Mouse (Mus musculus) embryonic facial prominence, embryonic 10.5 days (tissue): Measurements from ENCODE around the gene Agbl1. TPM values are rescaled to one million over a fixed set of nuclear protein-coding genes. Genes with fewer than 3 reads are reported as not detected.
A peak's percentile ranks its signal among the peaks of the same experiment; 100 is the strongest.

Experiments used
- DNase-seq: peaks from one replicate; pipeline ENCODE4 v3.0.0-alpha.2; 2017; ENCODE audit warnings: low spot score
- H3K27ac ChIP-seq: fragments of 300-500 bp; sonication (generic); replicated peaks from 2 replicates; pipeline ENCODE4 v1.5.1; 2016; ENCODE audit warnings: mild to moderate bottlenecking
- H3K27me3 ChIP-seq: fragments of 300-500 bp; sonication (generic); replicated peaks from 2 replicates; pipeline ENCODE4 v1.6.1; 2016; ENCODE audit warnings: low read depth, mild to moderate bottlenecking; ENCODE audit not compliant: poor library complexity, severe bottlenecking
- H3K36me3 ChIP-seq: fragments of 300-500 bp; sonication (generic); replicated peaks from 2 replicates; pipeline ENCODE4 v1.6.1; 2016; ENCODE audit warnings: mild to moderate bottlenecking, moderate library complexity
- H3K4me1 ChIP-seq: fragments of 300-500 bp; sonication (generic); 2 replicates; pipeline ENCODE4 v1.6.1; 2016
- H3K4me3 ChIP-seq: fragments of 300-500 bp; sonication (generic); 2 replicates; pipeline ENCODE4 v1.5.1; 2016; ENCODE audit warnings: mild to moderate bottlenecking, moderate library complexity
- H3K9me3 ChIP-seq: fragments of 300-500 bp; sonication (generic); 2 replicates; pipeline ENCODE4 v1.6.1; 2016; ENCODE audit warnings: mild to moderate bottlenecking
- WGBS: fragments of 180-500 bp; shearing (Covaris S2); methylation state at CpG from one replicate; pipeline ENCODE4 v1.1.7; 2016; 5-methylcytosine and 5-hydroxymethylcytosine counted together
- polyA plus RNA-seq: library from polyadenylated mRNA; unstranded; fragments of >200 nt; fragmentation: Nextera tagmentation; extraction: Ambion mirVana; gene quantifications from 2 replicates; pipeline ENCODE4 v1.2.1, GENCODE M21; 2016

Agbl1 gene
- polyA plus RNA-seq, 1 experiment from 2014 or later, result not detected

DNA sequence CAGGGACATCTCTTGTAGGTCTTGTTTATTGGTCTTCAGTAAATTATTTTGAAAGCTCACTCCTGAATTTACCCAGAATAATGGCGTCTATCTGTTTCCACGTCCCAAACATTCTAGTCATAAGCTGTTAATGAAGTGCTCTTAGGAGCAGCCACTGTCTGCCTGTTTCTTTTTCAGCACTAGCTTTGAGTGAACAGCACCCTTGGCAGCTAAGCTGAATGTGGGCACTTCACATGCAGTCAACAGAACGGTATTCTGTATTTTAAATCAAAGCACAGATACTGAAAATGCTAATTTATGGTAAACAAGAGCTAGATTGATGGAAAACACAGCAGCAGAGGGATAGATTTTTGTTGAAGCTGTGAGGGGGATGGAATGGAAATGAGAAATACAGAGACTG, 294.6 kb downstream of the Agbl1 start:
- peak; percentile 19 for DNase-seq
- no peaks in the 10 kb centered on the region for H3K36me3 ChIP-seq
- no peak overlapping the region for H3K4me3 ChIP-seq
- H3K4me1 ChIP-seq, result no peaks in the 10 kb centered on the region
- no peaks in the 10 kb centered on the region for H3K27me3 ChIP-seq
- H3K27ac ChIP-seq, result no peak overlapping the region
- H3K9me3 ChIP-seq, result no peaks in the 10 kb centered on the region
- 48% methylated on average over 3 of the region's 3 CpGs for WGBS

DNA sequence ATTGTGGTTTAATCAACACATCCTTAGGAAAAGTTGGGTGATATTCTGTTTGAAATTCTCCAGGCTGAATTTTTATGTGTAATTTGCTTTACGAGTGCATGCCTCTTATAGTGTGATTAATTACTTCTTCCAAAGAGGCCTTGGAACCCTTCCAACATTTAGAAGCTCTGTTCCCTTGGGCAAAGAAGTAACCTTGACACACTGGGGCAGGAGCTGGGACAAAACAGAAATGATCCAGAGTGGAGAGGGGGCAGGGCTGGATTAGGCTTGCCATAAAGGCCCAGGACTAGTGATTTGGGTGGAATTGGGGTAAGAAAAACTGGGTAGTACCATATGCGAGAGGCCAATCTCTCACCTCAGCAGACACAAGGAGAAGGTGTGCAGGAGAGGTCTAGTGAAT, 316.8 kb downstream of the Agbl1 start:
- DNase-seq, result no peak
- Histone ChIP-seq H3K27me3 (no peaks in the 10 kb centered on the region), H3K9me3 (no peaks in the 10 kb centered on the region), H3K4me3 (no peak overlapping the region), H3K27ac (no peak overlapping the region), H3K4me1 (peaks cover 6% of the 10 kb centered on the region), H3K36me3 (no peaks in the 10 kb centered on the region)
- WGBS, result 73% methylated on average over 2 of the region's 2 CpGs

DNA sequence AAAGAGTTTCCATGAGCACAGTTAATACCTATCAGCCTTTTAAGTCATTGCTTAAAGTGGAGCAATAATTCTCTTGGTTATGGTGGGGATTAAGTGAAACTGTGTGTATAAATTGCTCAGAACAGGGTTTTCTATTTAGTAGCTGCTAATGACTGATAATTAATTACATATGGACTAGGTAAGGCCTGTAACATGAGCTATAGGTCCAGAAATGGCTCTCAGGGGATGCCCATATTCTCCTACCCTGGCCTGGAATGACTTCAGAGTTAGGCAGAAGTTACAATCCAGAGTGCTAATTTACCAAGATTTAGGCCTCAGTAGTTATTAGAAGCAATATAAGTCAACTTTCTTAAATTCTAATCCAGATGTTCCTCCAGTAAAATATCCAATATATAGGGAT, 317.6 kb downstream of the Agbl1 start:
- Histone ChIP-seq H3K9me3 (no peaks in the 10 kb centered on the region), H3K4me3 (no peak overlapping the region), H3K27ac (no peak overlapping the region), H3K36me3 (no peaks in the 10 kb centered on the region), H3K4me1 (peaks cover 6% of the 10 kb centered on the region), H3K27me3 (no peaks in the 10 kb centered on the region)
- no peak for DNase-seq

DNA sequence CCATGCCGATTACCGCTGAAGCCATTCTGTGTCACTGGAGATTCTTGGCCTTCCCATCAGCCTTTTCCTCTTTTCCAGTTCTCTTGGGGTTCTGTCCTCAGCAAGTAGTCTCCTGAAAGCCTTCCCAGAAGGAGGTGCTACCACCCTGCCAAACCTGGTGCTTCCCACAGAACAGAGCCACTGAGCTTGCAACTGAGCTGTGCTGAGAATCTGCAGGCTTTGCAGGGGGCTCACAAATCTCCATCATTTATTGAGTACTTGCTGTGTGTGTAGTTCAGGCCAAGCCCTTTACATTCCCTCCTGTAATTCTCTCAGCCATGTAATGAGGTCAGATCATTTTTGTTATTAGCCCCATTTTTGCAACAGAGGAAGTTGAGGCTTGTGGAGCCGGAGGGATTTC, 322.2 kb downstream of the Agbl1 start:
- DNase-seq, result no peak
- Histone ChIP-seq H3K36me3 (no peaks in the 10 kb centered on the region), H3K4me1 (peaks cover 2% of the 10 kb centered on the region; the same call in 1 of the 2 replicates), H3K9me3 (no peaks in the 10 kb centered on the region), H3K4me3 (no peak overlapping the region), H3K27me3 (no peaks in the 10 kb centered on the region), H3K27ac (no peak overlapping the region)
- WGBS, result 82% methylated on average over 3 of the region's 3 CpGs

DNA sequence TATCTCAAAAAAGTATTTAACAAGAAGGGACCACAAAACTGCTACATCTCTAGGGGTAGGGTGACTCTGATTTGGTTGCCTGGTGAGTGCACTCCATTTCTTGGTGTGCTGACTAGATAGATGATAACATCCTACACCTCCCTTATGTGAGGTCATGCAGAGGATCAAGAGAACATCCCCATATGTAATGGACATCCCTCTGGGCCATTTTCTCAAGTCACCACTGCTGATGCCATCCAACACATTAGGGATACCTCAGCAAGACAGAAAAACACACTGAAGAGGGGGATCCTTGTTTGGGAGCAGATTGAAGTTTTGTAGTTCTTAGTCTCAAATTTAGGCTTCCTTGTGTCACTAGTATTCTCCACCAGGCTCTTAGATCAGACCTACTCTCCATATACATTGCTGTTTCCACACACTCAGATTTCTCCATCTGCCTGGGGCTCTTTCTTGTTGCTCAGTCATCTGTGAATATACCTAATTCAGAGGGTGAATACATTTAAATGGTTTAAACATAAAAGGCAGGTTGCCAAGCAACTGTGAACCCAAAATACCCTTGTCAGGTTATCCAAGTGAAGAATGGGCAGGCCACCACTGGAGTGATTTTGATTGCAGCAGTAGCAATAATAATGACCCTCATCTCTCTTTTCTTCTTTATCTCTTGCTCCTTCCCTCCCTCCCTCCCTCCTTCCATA, 331.0 kb downstream of the Agbl1 start:
- no peaks in the 10 kb centered on the region for H3K27me3 ChIP-seq
- no peaks in the 10 kb centered on the region for H3K4me1 ChIP-seq
- H3K27ac ChIP-seq, result no peak overlapping the region
- H3K9me3 ChIP-seq, result no peaks in the 10 kb centered on the region
- no peaks in the 10 kb centered on the region for H3K36me3 ChIP-seq
- DNase-seq, result no peak
- H3K4me3 ChIP-seq, result no peak overlapping the region

DNA sequence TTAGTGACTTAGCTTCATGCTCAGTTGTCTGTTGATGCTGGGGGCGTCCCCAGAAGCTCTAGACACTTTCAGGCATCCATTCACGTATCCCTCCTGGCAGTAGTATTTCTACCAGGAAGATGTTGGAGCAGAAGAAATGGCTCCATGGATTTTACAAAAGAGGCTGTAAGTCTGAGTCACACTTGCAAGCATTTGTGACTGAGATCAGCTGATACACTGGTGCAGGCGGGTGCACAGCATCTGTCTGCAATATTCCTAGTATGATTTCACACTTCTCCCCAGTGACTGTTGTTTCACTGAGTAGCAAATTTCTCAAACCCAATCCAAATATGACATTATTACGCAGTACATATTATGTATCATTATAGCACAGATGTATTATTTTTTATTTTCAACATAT, 332.8 kb downstream of the Agbl1 start:
- Histone ChIP-seq H3K36me3 (no peaks in the 10 kb centered on the region), H3K4me1 (no peaks in the 10 kb centered on the region), H3K4me3 (no peak overlapping the region), H3K27ac (no peak overlapping the region), H3K27me3 (no peaks in the 10 kb centered on the region), H3K9me3 (no peaks in the 10 kb centered on the region)
- no peak for DNase-seq
- WGBS, result 87% methylated on average over 4 of the region's 4 CpGs

DNA sequence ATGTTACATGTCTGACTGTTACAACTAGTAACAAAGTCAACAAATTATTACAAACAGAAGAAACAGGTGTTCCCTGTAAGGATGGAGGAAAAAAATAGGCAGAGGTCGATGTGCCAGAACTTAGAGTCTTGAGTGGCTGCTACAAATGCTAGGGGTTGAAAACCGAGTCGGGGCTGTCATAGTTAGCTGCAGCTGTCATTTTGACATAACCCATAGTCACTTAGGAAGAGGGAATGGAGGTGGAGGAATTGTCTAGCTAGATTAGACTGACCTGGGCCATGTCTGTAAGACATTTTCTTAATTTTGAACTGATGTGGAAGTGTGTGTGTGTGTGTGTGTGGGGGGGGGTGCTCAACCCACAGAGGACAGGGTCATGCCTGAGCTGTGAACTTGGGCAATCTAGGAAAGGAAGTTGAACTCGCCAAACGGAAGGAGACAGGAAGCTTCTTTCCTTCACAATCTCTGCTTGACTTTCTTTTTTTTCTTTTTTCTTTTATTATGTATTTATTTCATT, 364.9 kb downstream of the Agbl1 start:
- no peaks in the 10 kb centered on the region for H3K9me3 ChIP-seq

DNA sequence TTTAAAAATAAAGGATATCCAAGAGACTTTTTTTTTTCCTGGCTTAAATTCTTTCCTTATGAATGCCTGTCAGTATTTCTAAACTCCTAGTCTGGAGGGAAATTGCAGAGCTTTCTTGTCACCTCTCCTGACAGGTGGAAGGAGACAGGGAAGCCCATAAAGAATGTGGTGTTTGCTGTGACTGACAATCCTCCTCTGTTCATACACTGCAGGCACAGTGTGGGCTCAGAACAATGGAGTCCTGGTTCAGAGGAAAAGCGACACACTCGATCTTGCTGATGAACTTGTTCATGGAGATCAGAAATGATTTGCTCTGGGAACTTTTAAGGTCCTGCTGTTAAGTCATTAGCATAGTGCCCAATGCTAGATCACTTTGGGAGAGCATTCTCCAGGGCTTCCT, 368.1 kb downstream of the Agbl1 start:
- 41% methylated on average over 2 of the region's 2 CpGs for WGBS

More for the DNA sequence above, 364.9 kb downstream of the Agbl1 start:
- H3K4me1 ChIP-seq, result no peaks in the 10 kb centered on the region
- H3K36me3 ChIP-seq, result no peaks in the 10 kb centered on the region
- DNase-seq, result peak; percentile 37
- no peak overlapping the region for H3K4me3 ChIP-seq
- no peaks in the 10 kb centered on the region for H3K27me3 ChIP-seq
- no peak overlapping the region for H3K27ac ChIP-seq
- 68% methylated on average over 5 of the region's 5 CpGs for WGBS

DNA sequence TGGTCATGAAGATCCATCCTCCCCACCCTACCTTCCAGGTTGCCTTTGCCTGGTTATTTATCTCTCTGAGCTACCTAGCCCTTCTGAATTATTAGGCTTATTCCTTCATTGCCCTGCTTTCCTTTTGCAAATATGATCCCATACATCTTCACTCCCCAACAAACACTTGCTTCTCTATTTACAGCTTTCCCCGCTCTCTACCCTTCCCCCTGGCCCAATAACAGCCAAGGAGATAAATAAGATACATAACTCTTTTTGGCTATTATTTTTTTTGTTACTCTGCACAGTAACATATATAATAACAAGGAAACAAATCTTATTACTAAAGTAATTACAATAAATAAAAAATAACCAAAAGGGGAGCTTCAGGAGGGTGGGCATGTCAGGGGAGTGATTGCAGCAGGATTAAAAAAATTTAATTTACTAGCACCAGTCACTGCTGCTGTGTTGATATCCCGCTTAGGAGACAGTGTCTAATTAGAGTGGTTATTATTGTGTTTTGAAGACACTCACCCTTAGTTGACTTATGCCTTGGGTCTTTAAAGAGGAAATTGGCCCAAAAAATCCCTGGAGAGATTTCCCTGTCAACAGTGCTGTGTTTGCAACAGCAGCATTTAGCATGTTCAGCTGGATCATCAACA, 370.5 kb downstream of the Agbl1 start:
- H3K4me3 ChIP-seq, result no peak overlapping the region
- H3K27me3 ChIP-seq, result no peaks in the 10 kb centered on the region
- 73% methylated on average over 2 of the region's 2 CpGs for WGBS
- H3K27ac ChIP-seq, result no peak overlapping the region
- no peaks in the 10 kb centered on the region for H3K4me1 ChIP-seq
- DNase-seq, result no peak
- no peaks in the 10 kb centered on the region for H3K9me3 ChIP-seq
- H3K36me3 ChIP-seq, result no peaks in the 10 kb centered on the region

More for the DNA sequence above, 368.1 kb downstream of the Agbl1 start:
- no peaks in the 10 kb centered on the region for H3K4me1 ChIP-seq
- H3K27ac ChIP-seq, result no peak overlapping the region
- no peak overlapping the region for H3K4me3 ChIP-seq
- H3K27me3 ChIP-seq, result no peaks in the 10 kb centered on the region
- H3K36me3 ChIP-seq, result no peaks in the 10 kb centered on the region
- no peaks in the 10 kb centered on the region for H3K9me3 ChIP-seq
- DNase-seq, result no peak

DNA sequence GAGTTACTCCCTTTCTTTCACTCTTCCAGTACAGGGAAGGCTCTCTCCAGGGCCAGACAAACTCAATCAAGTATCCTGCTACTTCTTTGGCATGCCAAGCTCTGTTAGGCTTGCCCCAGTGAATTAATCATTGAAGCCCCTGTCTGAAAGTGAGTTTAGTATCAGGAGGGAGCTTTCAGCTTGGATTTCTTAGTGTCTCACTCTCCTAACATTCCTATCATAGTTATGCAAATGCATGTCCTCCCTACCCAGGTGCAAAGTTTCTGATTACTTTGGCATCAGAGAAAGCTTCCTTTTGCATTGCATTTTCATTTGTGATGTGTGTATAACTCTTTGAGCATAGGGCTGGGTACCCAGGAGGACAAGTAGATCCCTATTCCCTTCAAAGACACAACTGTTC, 399.8 kb downstream of the Agbl1 start:
- Histone ChIP-seq H3K27me3 (no peaks in the 10 kb centered on the region), H3K4me3 (no peak overlapping the region), H3K4me1 (no peaks in the 10 kb centered on the region), H3K36me3 (no peaks in the 10 kb centered on the region), H3K27ac (no peak overlapping the region), H3K9me3 (no peaks in the 10 kb centered on the region)
- DNase-seq, result no peak

DNA sequence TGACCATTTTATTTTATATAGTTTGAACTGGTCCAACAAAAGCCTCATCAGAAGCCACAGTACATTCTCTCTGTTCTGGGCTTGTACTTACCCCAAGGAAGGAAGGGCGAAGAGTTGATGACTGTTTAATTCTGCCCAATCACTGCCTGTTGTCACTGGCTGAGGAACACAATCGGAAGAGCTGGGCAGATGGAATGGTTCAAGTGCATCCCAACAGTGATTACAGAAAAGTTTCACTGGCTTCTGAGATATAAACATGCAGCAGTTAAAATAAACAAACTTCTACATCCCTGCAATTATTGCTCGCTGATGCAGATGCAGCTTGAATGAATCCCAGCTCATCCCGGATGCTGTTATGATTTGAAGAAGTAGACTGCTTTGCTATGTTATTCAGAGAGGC, 421.3 kb downstream of the Agbl1 start:
- H3K36me3 ChIP-seq, result no peaks in the 10 kb centered on the region
- H3K4me1 ChIP-seq, result no peaks in the 10 kb centered on the region
- no peak overlapping the region for H3K27ac ChIP-seq
- H3K27me3 ChIP-seq, result no peaks in the 10 kb centered on the region
- H3K9me3 ChIP-seq, result no peaks in the 10 kb centered on the region
- no peak overlapping the region for H3K4me3 ChIP-seq
- DNase-seq, result no peak
- 83% methylated on average over 4 of the region's 4 CpGs for WGBS

DNA sequence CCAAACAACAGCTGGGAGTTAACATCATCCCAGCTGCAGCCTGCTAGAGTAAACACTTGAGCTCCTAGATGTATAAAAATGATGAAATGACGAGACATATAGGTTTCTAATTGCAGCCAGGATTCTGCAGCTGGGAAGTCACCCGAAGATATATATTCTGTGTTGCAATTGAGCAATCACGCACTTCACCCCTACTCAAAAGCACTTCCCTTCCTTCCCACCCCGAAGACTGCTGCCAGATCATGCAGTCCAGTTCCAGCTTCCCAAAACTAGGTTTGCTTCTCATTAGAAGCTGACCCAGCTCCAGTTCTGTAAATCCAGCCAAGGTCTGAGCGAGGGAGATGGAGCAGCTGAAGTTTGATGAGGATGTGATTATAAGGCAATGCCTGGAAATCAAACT, 431.4 kb downstream of the Agbl1 start:
- H3K4me1 ChIP-seq, result no peaks in the 10 kb centered on the region
- no peak overlapping the region for H3K4me3 ChIP-seq
- no peaks in the 10 kb centered on the region for H3K9me3 ChIP-seq
- H3K27me3 ChIP-seq, result no peaks in the 10 kb centered on the region
- 85% methylated on average over 5 of the region's 5 CpGs for WGBS
- H3K27ac ChIP-seq, result no peak overlapping the region
- H3K36me3 ChIP-seq, result no peaks in the 10 kb centered on the region
- no peak for DNase-seq

DNA sequence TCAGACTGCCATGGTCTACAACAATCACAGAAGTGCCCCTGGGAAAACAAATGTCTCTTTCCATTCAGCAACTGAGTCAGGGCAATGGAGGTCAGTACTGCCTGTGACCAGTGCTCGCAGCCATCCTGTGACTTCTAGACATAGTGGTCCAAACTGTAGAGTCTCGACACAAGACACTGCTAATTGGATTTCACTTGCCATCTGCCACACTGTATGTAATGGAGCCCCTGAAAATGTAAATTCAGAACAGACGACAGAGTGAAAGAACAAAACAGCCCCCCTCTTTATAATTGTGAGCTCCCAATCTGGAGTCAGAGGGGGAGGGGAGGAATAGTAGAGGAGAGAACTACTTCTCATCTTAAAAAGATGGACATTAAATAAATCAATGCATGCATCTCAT, 445.2 kb downstream of the Agbl1 start:
- H3K36me3 ChIP-seq, result no peaks in the 10 kb centered on the region
- no peak for DNase-seq
- H3K9me3 ChIP-seq, result no peaks in the 10 kb centered on the region
- no peak overlapping the region for H3K27ac ChIP-seq
- H3K4me1 ChIP-seq, result 0 out of 2 replicates have a peak, but pooled peaks cover 4% of the 10 kb centered on the region
- WGBS, result 67% methylated on average over 3 of the region's 3 CpGs
- H3K27me3 ChIP-seq, result no peaks in the 10 kb centered on the region
- H3K4me3 ChIP-seq, result no peak overlapping the region
